Mouse (Mus musculus): ENCODE measurements at regions not wholly inside any gene's neighbourhood (a gene's known extent, or its start where the extent isn't known, plus 50 kb on each side); places are given as distances from the start of the nearest gene placed in this dataset.

- TF ChIP-seq EP300 (IDR thresholded peaks at IDR 0.05; ENCODE audit: low read depth) (no peak), CTCF (IDR thresholded peaks at IDR 0.05; ENCODE audit: low read depth) (no peak)
Observed at GRCm38 (mm10) chr15:90294353-90294922, 70.3 kb downstream of the Alg10b start.

Data from heart, postnatal 0 days (tissue).